Comparison of ENCODE assay signal across 26 mouse cellular contexts in the genomic region with DNA sequence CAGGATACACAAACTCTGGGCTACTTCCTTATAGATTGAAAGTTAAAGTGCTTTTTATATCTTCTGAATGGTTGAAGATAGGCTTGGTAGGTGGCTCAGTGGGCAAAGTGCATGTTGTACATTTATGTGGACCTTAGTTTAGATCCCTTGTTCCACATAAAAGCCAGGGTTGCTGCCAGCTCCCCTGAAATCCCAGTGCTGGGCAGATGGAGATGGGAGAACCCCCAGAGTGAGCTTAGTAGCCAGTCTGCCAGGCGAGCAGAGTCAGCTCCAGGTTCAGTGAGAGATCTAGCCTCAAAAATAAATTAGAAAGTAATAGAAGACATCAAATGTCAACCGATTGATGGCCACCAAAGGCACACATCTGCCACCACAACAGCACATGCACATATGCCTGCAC. TPM values are rescaled to one million over a fixed set of nuclear protein-coding genes. Genes with fewer than 3 reads are reported as not detected.
DNase-seq lines count a peak whose midpoint lies in the region; ATAC-seq and TF ChIP-seq lines count a peak whose summit lies in the region.
"Had no signal": no experiment of that assay in that cellular context is flagged by ENCODE, and none has a peak within 500 bp of the region (broad histone marks: within the 10 kb centered on the region; RNA-seq: fewer than 3 reads in every experiment).

No protein-coding gene starts in this region.

- H3K27me3 ChIP-seq in stomach, embryonic 16.5 days (ENCODE audit: control insufficient read depth, insufficient read depth, low read length): no peaks in the 10 kb centered on the region
- H3K27me3 ChIP-seq: embryonic facial prominence, embryonic 12.5 days; limb, embryonic 15.5 days; liver, embryonic 15.5 days; neural tube, embryonic 15.5 days had no signal

- peak; percentile 50 for DNase-seq in heart, adult 11 months
- no peak for DNase-seq in heart, adult 8-10 months (ENCODE audit: low spot score)
- DNase-seq in cerebellum, adult 8-10 months: peak; percentile 68
- no peak for DNase-seq in thymus, adult 18-20 months
- DNase-seq in testis, postnatal 14 days (ENCODE audit: low spot score): no peak
- DNase-seq: adrenal gland, postnatal 14 days; gastrocnemius, postnatal 36 days; lung, postnatal 14 days; right cerebral cortex, postnatal 25 days; thymus, postnatal 25 days had no signal

- H3K4me3 ChIP-seq in embryonic fibroblast, embryonic 13.5 days (ENCODE audit: insufficient read depth, low read length): peak overlapping the region; percentile 1; the same call in 1 of the 2 replicates
- peak overlapping the region; percentile 43 for H3K4me3 ChIP-seq in stomach, embryonic 16.5 days (replicated peaks; ENCODE audit: low read length)
- H3K4me3 ChIP-seq: embryonic facial prominence, embryonic 12.5 days; heart, embryonic 10.5 days; hindbrain, embryonic 10.5 days; limb, embryonic 15.5 days; liver, embryonic 15.5 days; neural tube, embryonic 15.5 days had no signal

- H3K27ac ChIP-seq in embryonic fibroblast, embryonic 13.5 days (ENCODE audit: insufficient read depth, low read length): no peak overlapping the region
- peak overlapping the region; percentile 19; the same call in 1 of the 2 replicates for H3K27ac ChIP-seq in stomach, embryonic 16.5 days (ENCODE audit: low read length)
- H3K27ac ChIP-seq: embryonic facial prominence, embryonic 12.5 days; heart, embryonic 10.5 days; hindbrain, embryonic 10.5 days; kidney, postnatal 0 days; limb, embryonic 15.5 days; liver, embryonic 15.5 days; neural tube, embryonic 15.5 days had no signal

- no peak for TF ChIP-seq POLR2A in embryonic fibroblast, embryonic 13.5 days (IDR thresholded peaks at IDR 0.05; ENCODE audit: low read depth, low read length)

- H3K4me2 ChIP-seq in stomach, embryonic 16.5 days (ENCODE audit: low read depth, low read length): peak overlapping the region; percentile 20; the same call in 1 of the 2 replicates
- H3K4me2 ChIP-seq: embryonic facial prominence, embryonic 12.5 days; limb, embryonic 15.5 days; liver, embryonic 15.5 days; neural tube, embryonic 15.5 days had no signal

- WGBS in stomach, embryonic 16.5 days: 67% methylated on average over 2 of the region's 2 CpGs

- peak overlapping the region; percentile 27; the same call in 1 of the 2 replicates for H3K9ac ChIP-seq in stomach, embryonic 16.5 days (ENCODE audit: low read length)
- H3K9ac ChIP-seq: embryonic facial prominence, embryonic 12.5 days; limb, embryonic 15.5 days; liver, embryonic 15.5 days; neural tube, embryonic 15.5 days had no signal

- ATAC-seq in stomach, embryonic 16.5 days (ENCODE audit: insufficient read depth, low FRiP score): no peak
- ATAC-seq in megakaryocyte, adult 5-6 weeks (ENCODE audit: poor library complexity, severe bottlenecking): no peak
- ATAC-seq: CD4-positive, CD25-positive, alpha-beta regulatory T cell, adult 4 months; forebrain, embryonic 16.5 days; inflammation-experienced regulatory T-cells, adult 6 months; midbrain, embryonic 16.5 days had no signal

- H3K36me3 ChIP-seq in stomach, embryonic 16.5 days (ENCODE audit: control insufficient read depth, insufficient read depth, low read length): no peaks in the 10 kb centered on the region
- H3K36me3 ChIP-seq: embryonic facial prominence, embryonic 12.5 days; heart, embryonic 10.5 days; hindbrain, embryonic 10.5 days; limb, embryonic 15.5 days; liver, embryonic 15.5 days; neural tube, embryonic 15.5 days had no signal

- TF ChIP-seq CTCF in embryonic fibroblast, embryonic 13.5 days (IDR thresholded peaks at IDR 0.05; ENCODE audit: borderline replicate concordance, insufficient read depth, low read length): no peak

- no peaks in the 10 kb centered on the region for H3K9me3 ChIP-seq in stomach, embryonic 16.5 days (replicated peaks; ENCODE audit: control insufficient read depth, low read length)
- H3K9me3 ChIP-seq: embryonic facial prominence, embryonic 12.5 days; heart, embryonic 10.5 days; hindbrain, embryonic 10.5 days; limb, embryonic 15.5 days; liver, embryonic 15.5 days; neural tube, embryonic 15.5 days had no signal

- no peaks in the 10 kb centered on the region for H3K4me1 ChIP-seq in embryonic fibroblast, embryonic 13.5 days (ENCODE audit: control insufficient read depth, insufficient read depth, low read length)
- peaks cover 10% of the 10 kb centered on the region; the same call in 1 of the 2 replicates for H3K4me1 ChIP-seq in stomach, embryonic 16.5 days (ENCODE audit: control insufficient read depth, insufficient read depth, low read length)
- H3K4me1 ChIP-seq: embryonic facial prominence, embryonic 12.5 days; liver, embryonic 15.5 days; neural tube, embryonic 15.5 days had no signal

RNA-seq across cellular contexts. Expression of a gene that starts 3.5 kb away (rescaled TPM):
- total RNA-seq in heart, adult 8-10 months (2022): 1 to 10 TPM in 2 of 4 experiments, under 1 TPM in 2; 0.33 to 1.6 (median 0.89) TPM
- 517 and 617 TPM in 2 replicates for polyA plus RNA-seq in embryonic fibroblast, embryonic 13.5 days (2011; ENCODE audit: insufficient read length, low read depth, missing spikeins)
- 1,788 and 2,212 TPM in 2 replicates for polyA plus RNA-seq in stomach, embryonic 16.5 days (2015; fragmentation: Nextera tagmentation; extraction: Ambion mirVana)
- not detected in 2 replicates for total RNA-seq in megakaryocyte, adult 5-6 weeks (2015)
- not detected in 2 replicates for total RNA-seq in megakaryocyte, adult 5-6 weeks (2017)
- total RNA-seq: layer of hippocampus, postnatal 25 days; left cerebral cortex, postnatal 25 days had no signal

RNA-seq across cellular contexts. Expression of a gene that starts 25.8 kb away (rescaled TPM):
- 10 to 100 TPM; 32.7 to 37.1 (median 34.4) TPM for total RNA-seq in heart, adult 8-10 months (2022)
- polyA plus RNA-seq in embryonic fibroblast, embryonic 13.5 days (2011; ENCODE audit: insufficient read length, low read depth, missing spikeins): 27.6 and 39.7 TPM in 2 replicates
- polyA plus RNA-seq in stomach, embryonic 16.5 days (2015; fragmentation: Nextera tagmentation; extraction: Ambion mirVana): 69.5 and 79.1 TPM in 2 replicates
- 39.1 and 55.5 TPM in 2 replicates for total RNA-seq in megakaryocyte, adult 5-6 weeks (2015)
- total RNA-seq in megakaryocyte, adult 5-6 weeks (2017): 33.3 and 34.4 TPM in 2 replicates

RNA-seq across cellular contexts. Expression of a gene that starts 39.9 kb away (rescaled TPM):
- 10 to 100 TPM; 11.4 to 14.9 (median 12.9) TPM for total RNA-seq in heart, adult 8-10 months (2022)
- polyA plus RNA-seq in embryonic fibroblast, embryonic 13.5 days (2011; ENCODE audit: insufficient read length, low read depth, missing spikeins): 24.6 and 32.3 TPM in 2 replicates
- 28.0 and 32.5 TPM in 2 replicates for polyA plus RNA-seq in stomach, embryonic 16.5 days (2015; fragmentation: Nextera tagmentation; extraction: Ambion mirVana)
- total RNA-seq in megakaryocyte, adult 5-6 weeks (2015): 46.6 and 48.9 TPM in 2 replicates
- 9.0 and 18.0 TPM in 2 replicates for total RNA-seq in megakaryocyte, adult 5-6 weeks (2017)

Comparison
In these comparisons a context has a peak if more than half of its experiments do, and no peak if none do; other contexts are left out.
1. DNase-seq: peak in heart, adult 11 months (single experiment) and cerebellum, adult 8-10 months (single experiment); none in heart, adult 8-10 months (single experiment), thymus, adult 18-20 months (0 of 2) and testis, postnatal 14 days (single experiment).